Mouse (Mus musculus) megakaryocyte, embryonic 14.5 days (primary cell): ENCODE results near the gene E2f2.

ENCODE experiments used
- FLI1 ChIP-seq: IDR thresholded peaks from 2 replicates; pipeline ENCODE4 v1.6.1; 2012; ENCODE audit warnings: low read length, inconsistent platforms, mixed read lengths
- GATA1 ChIP-seq: IDR thresholded peaks from 3 replicates; pipeline ENCODE4 v1.6.1; 2012; ENCODE audit warnings: mixed read lengths, low read length, inconsistent platforms, borderline replicate concordance

DNA sequence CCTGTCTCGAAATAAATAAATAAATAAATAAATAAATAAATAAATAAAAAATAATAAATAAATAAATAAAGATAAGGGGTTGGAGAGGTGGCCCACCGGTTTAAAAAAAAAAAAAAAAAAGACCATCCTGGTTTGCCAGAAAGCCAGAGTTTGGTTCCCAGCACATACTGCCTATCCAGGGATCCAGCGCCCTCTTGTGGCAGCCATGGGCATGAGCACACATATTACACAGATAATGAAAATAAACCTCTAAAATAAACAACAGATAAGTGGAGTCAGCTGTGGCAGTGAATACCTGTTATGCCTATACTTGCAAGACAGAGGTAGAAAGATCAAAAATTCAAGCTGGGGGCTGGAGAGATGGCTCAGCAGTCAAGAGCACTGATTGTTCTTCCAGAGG, 22.5 kb upstream of the E2f2 start:
- TF ChIP-seq GATA1: no peak
- no peak for TF ChIP-seq FLI1
